Mouse (Mus musculus): ENCODE results near the gene Tmem203.

Tmem203 gene

DNA sequence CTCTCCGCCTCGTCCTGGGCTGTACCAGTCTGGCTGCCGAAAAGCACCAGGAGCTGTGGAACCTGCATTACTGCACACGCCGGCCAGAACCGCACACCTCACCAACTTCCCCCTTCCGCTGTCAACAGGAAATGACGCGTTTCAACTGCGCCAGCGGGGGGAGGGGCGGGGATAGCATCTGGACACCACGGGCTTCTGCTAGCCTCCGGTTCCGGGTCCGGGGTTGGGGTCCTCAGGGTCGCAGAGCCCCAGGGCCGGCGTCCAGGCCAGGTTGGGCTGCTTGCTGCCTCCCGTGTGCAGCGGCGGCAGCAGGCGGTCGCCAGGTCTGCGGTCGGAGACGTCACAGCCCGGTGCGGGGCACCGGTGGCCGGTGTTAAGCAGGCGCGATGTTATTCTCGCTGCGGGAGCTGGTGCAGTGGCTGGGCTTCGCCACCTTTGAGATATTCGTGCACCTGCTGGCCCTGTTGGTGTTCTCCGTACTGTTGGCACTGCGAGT, at the start of gene Tmem203:
Gene Tmem203 (plus strand): TSS at position 156 of the 496 bp plus-strand sequence.
- peak; percentile 78 for DNase-seq (ENCODE audit: extremely low read depth, low read depth)

DNA sequence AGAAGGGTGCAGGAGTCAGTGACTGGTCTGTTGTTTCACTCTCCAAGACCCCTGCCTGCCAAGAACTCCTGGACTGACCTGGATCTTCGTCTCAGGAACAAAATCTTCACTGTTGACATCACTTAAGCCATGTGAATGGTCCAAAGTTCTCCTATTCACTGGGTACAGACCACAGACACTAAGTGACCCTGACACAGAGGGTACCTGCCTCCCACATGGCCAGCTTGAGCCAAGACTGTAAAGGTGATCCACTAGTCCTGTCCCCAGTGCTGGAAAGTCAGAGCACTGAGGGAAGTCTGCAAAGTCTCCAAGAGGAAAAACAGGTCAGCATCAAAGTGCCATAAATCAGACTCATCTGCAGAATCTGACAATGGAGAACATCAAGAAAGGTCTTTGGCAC, 47.6 kb upstream of the Tmem203 start:
- DNase-seq (ENCODE audit: extremely low read depth, low read depth), result no peak

DNA sequence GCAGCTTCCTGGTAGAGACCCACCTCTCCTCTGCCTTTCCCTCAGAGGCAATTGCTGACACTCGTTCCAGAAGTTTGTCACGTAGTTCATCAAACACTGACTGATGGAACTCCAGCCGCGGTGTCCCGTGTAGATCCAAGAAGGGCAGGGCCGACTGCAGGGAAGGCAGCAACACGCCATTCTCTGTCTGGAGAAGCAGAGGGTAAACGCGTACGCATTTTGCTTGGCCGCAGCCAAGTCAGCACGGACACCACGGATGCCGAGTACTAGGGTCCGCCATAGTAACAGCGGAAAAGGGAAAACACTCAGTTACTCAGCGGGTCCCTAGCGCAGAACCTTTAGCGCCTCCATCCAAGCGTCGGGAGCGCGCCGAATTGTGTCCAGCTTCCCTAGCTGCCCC, 44.6 kb upstream of the Tmem203 start:
- DNase-seq (ENCODE audit: extremely low read depth, low read depth), result no peak

DNA sequence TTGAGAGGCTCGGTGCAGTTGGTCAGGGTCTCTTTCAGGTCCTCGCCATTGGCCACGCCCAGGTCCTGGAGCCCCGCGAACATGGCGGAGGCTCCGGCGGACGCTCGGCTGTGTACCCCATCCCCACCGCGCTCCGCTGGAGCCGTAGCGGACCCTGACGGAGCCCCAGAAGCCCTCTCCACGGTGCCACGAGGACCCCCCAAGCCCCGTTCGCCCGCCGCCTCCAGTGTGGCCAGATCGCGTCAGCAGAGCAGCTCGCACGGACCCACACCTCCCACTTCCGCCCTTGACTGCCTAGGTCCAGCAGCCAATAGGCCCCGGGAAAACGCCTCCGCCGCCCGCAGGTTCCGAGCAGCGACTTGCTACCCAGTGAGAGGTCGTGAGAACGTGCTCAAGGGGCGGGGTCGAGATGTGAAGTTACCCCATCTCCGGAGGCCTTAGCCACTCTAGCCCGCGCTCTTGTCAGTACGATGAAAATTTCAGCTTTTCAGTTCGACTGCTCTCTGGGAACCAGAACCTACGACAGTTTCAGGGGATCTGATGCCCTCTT, 44.0 kb upstream of the Tmem203 start, which contains the start of gene Nelfb:
Gene Nelfb (minus strand): TSS at position 369 of the 550 bp plus-strand sequence.
- DNase-seq (ENCODE audit: extremely low read depth, low read depth), result peak; percentile 89

DNA sequence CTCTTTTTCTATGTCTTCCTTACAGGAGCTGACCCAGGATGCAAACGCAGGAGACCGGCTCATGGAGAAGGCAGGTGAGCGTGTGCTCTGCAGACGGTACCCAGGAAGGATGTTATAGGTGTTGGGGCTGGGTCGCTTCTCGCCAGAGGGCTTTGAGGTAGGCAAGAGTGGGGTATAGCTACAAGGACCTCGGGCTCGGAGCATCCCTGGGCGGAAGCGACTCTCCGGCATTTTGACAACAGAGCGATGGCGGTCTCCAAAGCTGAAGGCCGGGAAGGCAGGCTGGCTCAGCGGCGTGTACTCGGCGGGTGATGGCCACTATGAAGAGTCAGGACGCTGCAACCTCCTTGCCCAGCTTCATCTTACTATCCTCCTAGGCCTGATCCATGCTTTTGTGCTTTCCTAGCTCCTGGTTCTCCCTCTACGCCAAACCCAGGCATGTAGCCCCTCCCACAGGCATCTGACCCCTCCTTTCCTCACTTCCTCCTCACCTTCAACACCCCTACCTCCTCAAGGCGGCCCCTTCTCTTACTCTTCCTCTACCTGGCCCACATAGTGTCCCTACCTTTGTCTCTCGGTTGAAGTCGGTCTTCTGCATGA, 41.9 kb upstream of the Tmem203 start:
- DNase-seq (ENCODE audit: extremely low read depth, low read depth), result no peak

DNA sequence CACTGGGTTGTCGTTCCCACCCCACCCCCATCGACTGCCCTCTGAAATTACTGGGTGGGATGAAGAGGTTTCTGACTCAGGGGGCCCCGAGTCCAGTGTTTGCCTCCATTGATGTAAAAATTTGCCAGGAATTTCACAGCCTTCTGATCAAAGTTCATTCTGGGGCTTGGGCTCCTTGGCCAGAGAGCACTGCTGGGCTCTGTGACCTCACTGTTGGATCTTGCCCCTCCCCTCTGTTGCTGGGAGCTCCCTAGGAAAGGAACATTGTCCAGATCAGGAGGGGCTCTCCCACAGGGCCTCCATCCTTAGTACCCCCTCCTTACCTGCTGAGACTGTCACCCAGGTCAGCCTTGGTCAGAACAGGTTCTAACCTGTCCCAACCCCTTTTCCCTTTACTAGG, 40.8 kb upstream of the Tmem203 start, which contains the start of gene Stpg3:
Gene Stpg3 (minus strand): TSS at position 194 of the 400 bp plus-strand sequence.
- no peak for DNase-seq (ENCODE audit: extremely low read depth, low read depth)

DNA sequence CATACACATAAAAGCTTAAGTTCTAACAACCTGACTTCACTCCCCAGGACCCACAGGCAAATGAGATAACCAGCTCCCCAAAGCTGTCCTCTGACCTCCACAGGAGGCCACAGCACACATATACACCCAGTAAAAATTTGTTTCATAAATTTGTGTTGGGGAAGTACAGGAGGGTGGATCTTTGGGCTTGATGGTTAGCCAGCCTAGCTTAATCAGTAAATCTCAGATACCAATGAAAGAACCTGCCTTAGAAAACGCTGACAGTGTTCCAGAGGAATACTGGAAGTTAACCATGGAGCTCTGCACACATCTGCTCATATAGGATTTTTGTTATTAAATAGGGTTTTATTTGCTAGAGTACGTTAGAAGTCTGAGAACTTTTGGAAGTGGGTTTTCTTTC, 37.6 kb upstream of the Tmem203 start:
- DNase-seq (ENCODE audit: extremely low read depth, low read depth), result no peak

DNA sequence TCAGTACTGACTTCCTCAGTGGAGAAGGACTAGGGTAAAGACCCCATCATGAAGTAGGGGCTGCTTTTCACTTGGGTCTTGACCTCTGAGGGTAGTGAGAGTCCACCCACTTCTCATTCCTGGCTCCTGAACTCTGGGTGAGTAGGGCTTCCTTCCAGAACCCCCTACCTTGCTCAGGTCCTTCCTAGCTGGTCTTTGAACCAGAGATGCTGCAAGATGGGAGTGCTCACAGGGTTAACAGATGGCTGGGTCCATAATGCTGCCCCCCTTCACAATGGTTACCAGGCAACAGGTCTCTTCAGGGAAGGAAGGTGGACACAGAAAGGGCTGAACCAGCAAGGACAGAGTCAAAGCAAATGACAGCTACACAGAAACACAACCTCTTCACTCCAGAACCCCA, 36.8 kb upstream of the Tmem203 start, which contains the start of gene Fam166a:
Gene Fam166a (plus strand): TSS at position 301 of the 400 bp plus-strand sequence.
- no peak for DNase-seq (ENCODE audit: extremely low read depth, low read depth)

DNA sequence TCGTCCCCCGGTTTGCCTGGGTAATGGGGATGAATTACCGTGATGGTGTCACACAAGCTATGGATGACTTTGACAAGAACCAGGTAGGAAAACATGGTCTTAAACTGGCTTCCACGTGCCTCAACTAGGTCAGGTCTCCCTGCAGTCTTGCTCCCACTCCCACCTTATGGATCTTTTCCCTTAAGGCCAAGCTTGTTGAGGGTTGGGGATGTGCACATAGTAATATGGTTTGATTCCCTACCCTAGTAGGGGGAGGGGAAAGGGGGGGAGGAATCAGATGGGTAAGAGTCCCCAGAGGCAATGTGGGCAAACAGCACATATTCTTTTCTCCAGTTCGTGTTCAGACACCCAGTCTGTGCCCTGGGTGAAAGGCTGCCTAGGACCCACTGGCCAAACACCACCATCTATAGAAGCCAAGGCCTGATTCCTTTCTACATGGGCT, 33.9 kb upstream of the Tmem203 start:
- no peak for DNase-seq (ENCODE audit: extremely low read depth, low read depth)

DNA sequence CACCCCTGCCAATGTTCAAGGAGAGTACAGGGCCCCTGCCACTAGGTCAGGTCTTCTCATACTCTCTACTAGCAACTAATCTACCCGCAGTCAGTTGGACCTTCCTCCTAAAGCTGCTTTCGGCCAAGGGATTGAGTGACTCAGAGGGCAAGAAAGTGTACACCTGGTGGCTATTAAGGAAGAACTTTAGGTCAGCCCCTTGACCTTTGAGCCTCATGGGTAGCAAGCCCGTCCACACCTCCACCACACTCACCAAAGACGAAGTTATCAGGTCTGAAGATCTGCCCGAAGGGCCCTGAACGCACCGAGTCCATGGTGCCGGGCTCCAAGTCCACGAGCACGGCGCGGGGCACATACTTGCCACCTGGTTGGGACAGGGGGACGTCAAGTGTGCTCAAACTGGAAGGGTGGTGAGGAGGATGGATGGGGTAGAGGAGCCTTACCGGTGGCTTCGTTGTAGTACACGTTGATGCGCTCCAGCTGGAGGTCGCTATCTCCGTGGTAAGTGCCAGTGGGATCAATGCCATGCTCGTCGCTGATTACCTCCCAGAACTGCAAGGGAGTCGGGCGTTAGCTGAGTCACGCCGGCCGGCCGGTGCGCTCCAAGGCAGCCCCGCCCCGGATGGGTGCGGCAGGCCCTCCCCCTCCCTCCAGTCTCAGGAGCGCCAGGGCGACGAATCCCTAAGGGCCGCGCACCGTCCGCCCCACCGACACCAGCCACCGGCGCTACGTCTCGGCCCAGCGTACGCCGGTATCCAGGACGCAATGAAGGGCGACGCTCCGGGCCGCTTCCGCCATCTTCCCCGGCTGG, 31.4 kb upstream of the Tmem203 start:
- peak; percentile 65 for DNase-seq (ENCODE audit: extremely low read depth, low read depth)

DNA sequence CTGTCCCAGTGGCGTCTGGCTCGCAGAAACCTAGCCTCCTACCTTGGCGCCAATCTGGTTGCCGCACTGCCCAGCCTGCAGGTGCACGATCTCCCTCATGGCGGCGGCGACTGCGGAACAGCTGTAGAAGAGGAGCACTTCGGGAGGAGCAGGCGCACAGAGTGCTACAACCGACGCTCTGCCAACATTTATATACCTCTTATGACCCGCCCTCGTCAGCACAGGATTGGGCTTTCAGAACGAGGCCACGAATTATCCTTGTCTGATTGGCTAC, 30.8 kb upstream of the Tmem203 start, which contains the start of gene Tubb4b:
Gene Tubb4b (minus strand): TSS at position 211 of the 274 bp plus-strand sequence.
- DNase-seq (ENCODE audit: extremely low read depth, low read depth), result no peak

DNA sequence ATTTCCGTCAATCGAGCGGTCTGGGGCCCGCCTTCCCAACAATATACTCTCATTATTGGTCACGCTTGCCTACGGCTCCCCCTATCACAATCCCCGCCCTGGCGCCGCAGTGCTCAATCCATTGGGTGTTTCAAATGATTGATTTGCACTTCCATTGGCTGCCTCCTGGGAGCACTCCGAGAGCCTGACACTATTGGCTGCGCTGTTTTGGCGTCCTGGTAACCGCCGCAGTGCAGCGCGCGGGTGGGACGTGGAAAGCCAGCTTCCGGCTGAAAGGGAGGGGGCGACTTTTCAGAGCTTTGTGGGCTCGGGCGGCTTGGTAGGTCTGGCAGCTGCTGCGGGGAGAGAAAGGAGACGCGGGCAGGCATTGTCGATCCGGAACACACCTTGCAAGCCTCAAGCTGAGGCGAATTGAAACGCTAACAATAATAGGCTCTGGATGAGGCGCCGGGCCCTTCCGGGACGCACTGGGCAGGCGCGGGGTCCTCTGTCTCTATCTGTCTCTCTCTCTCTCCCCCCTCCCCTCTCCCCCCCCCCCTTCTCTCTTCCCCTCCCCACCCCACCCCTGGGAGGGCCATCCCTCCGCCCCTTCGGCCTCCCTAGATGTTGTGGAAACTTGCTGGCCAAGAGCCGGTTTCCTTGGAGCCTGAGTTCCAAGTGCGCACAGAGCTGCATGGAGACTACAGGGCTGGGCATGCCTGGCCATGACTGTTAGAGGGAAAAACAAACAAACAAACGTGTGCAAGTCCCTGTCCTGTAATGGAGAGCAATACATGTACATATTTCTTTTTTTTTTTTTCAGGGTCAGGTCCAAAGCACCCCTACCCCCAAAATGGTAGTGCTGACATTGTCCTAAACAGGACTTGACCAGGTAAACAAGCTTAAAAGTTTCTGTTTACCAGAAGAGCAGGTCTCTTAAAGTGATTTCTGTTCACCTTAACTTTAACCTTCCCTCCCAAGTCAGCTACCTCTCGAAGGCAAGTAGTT, 30.2 kb upstream of the Tmem203 start:
- peak; percentile 99 for DNase-seq (ENCODE audit: extremely low read depth, low read depth)

DNA sequence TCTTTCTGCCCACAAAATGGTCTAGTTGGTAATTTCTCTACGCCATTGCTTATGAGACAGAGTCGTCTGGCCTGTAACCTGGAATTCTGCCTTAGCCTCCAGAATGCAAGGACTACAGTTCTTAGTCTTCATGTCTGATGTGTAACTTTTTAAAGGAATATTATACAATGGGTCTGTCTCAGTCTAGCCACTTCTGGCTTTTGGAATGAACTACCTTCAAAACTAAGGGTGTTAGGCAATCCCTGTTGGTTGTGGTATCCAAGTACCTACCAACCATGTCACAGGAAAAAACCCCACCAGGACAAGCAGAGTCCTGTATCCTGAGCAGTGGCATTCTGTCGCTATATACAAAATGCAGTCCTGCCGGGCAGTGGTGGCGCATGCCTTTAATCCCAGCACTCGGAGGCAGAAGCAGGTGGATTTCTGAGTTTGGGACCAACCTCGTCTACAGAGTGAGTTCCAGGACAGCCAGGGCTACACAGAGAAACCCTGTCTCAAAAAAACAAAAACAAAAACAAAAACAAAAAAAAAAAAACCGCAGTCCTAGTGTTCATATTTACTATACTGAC, 29.3 kb upstream of the Tmem203 start:
- no peak for DNase-seq (ENCODE audit: extremely low read depth, low read depth)

DNA sequence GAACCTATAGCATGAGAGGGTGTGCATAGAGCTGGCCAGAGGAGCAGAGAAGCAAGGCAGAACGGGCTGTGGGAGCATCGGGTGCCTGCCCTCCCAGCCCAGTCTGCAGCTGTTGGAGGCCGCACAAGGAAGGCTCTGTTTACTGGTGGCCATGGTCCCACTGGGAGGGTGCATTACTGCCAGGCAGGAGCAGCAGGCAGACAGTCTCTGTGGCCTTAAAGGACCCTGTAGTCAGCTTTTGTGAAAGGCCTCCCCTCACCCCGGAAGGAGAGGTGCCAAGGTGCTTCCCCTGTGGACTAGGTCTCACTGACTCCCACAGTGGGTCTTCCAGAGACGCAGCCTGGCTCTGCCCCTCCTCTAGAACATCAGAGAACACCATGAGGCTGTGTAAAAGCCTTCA, 28.4 kb upstream of the Tmem203 start:
- DNase-seq (ENCODE audit: extremely low read depth, low read depth), result no peak

DNA sequence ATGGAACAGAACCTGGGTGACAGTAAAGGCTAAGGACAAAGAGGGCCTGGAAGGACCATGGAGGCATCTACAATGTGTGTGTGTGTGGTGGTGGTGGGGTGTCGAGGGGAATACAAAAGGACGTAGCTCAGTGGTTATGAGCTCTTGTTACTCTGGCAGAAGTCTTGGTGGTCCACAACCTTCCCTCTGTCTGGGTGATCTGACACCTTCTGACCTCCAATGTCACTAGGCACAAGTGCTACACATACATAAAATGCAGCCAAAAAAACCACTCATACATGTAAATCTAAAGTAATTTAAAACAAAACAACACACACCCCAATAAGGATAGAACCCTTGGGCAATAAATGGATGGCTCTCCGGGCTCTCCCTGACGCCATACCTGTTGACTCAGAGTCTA, 27.8 kb upstream of the Tmem203 start:
- DNase-seq (ENCODE audit: extremely low read depth, low read depth), result no peak

DNA sequence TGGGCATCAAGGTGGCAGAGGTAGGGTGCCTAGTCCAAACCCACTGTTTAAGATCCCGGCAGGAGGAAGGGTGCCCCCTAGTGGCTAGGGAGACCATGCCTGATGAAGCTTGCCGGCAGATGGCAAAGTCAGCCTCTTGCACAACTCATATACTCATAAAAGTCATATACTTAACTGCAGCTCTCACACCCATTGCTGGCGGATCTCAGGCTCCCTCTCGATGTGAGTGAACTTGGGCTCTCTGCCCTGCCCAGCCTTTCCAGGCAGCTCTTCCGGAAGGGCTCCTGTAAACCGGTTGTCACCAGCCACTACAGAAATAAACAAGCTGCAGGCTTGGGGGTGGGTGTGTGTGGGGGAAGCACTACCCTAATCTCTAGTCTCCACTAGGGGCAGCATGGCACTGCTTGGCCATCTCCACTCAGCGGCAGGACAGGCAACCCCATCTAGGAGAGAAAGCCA, 26.8 kb upstream of the Tmem203 start:
- DNase-seq (ENCODE audit: extremely low read depth, low read depth), result peak; percentile 84

DNA sequence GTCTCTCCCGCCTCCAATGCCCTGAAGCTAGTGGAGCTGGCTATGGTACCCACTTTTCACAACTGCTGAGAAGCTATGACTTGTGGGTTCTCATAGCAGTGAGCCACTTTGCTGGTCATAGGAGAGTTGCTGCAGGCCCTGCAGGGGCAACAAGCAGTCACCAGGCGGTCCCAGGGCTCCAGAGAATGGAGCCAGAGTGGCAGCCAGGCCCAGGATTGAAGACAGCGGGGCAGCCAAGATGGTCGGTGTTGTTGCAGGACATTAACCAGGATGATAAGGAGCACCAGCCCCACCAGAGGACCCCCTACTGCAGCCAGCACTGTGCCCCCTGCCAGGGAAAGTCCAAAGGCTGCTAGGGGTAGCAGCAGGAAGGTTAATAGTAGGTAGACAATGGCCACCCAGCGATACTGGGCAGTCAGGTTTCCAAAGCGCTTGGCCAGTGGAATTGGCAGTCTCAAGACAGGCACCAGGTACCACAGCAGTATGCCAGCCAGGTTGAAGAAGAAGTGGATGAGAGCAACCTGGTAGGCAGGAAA, 26.2 kb upstream of the Tmem203 start:
- DNase-seq (ENCODE audit: extremely low read depth, low read depth), result no peak

DNA sequence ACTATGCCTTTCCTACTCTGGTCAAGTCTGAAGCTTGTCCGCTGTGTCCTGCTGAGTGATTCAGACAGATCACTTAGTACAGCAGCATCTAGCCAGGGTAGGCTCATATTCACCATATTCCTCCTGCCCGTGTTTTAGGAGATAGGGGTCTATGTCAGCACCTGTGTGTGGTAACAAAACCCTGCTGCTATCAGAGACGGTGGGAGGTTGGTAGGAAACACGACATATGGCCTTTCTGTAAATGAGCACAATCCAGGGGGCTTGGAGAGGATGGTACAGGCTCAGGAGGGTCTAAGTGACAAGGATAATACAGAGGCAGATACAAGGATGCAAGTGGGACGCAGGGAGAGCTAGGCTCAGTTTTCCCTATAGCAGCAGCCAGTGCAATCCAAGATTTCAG, 25.7 kb upstream of the Tmem203 start:
- no peak for DNase-seq (ENCODE audit: extremely low read depth, low read depth)

DNA sequence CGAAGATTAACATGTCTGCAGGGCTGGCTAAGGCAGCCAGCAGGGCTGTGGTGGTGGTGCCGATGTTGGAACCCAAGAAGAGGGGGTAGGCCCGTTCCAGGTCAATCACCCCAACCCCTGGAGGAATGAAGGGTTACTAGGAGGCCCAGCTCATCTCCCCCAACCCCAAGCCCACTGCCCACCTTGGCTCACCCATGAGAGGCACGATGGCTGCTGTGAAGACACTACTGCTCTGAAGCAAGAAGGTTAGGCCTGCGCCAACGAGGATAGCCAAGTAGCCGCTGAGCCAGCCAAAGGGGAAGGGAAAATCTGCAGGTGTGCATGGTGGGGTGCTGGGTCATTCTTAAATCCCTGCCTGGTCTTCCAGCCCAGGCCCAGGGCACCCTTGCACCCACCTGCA, 24.7 kb upstream of the Tmem203 start:
- no peak for DNase-seq (ENCODE audit: extremely low read depth, low read depth)

DNA sequence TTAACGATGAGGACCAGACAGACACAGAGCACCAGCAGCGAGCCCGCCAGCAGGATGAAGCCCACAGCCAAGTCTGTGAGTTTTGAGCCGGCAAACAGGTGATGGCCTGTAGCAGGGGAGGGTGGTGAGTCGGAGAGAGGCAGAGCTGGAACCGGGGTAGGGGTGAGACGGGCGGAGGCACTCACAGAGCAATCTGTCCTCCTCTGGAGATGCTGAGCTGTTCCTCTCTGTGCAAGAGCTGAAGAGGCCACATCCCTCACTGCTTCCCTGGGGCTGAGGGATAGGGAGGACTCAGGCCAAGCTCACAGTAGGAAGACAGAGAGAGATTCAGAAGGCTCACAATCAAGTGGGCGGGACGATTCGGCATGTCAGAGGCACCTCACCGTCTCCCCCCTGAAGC, 24.2 kb upstream of the Tmem203 start:
- DNase-seq (ENCODE audit: extremely low read depth, low read depth), result no peak

All from MEL-GATA-1-ER (cell line).